ENCODE assay signal across 21 mouse cellular contexts in genomic region chr2:180105441-180106190, GRCm38 (mm10). TPM values are rescaled to one million over a fixed set of nuclear protein-coding genes. Genes with fewer than 3 reads are reported as not detected.
DNase-seq lines count a peak whose midpoint lies in the region; ATAC-seq lines count a peak whose summit lies in the region.
"Had no signal": no experiment of that assay in that cellular context is flagged by ENCODE, and none has a peak within 500 bp of the region (broad histone marks: within the 10 kb centered on the region; RNA-seq: fewer than 3 reads in every experiment).

No protein-coding gene starts in this region.

- ATAC-seq in hindbrain, embryonic 12.5 days (ENCODE audit: low FRiP score), result no peak
- no peak for ATAC-seq in hindbrain, embryonic 14.5 days (ENCODE audit: low FRiP score)
- ATAC-seq in neural tube, embryonic 12.5 days (ENCODE audit: low FRiP score, low read depth), result no peak
- 0 out of 2 replicates have a peak, but pooled peaks have one; percentile 10 for ATAC-seq in hindbrain, embryonic 15.5 days (ENCODE audit: low FRiP score, low read depth)
- ATAC-seq: forebrain, postnatal 0 days; lung, postnatal 0 days had no signal

- no peak overlapping the region for H3K27ac ChIP-seq in hindbrain, embryonic 12.5 days
- no peak overlapping the region for H3K27ac ChIP-seq in hindbrain, embryonic 14.5 days
- H3K27ac ChIP-seq in neural tube, embryonic 12.5 days, result no peak overlapping the region
- H3K27ac ChIP-seq in hindbrain, embryonic 15.5 days (replicated peaks), result no peak overlapping the region
- H3K27ac ChIP-seq: liver, embryonic 14.5 days; stomach, embryonic 15.5 days had no signal

- peak; percentile 60 for DNase-seq in cerebellum, adult 9-10 months
- DNase-seq in cerebellum, postnatal 4 days (ENCODE audit: low spot score in 2 of 2), result no peak
- no peak for DNase-seq in hindbrain, embryonic 14.5 days (ENCODE audit: low spot score)
- DNase-seq in neural tube, embryonic 10.5 days (ENCODE audit: extremely low spot score, low spot score), result no peak
- DNase-seq in thymus, postnatal 4 days, result no peak
- DNase-seq: cerebellum, adult 2 months; embryo, embryonic 11 days; forebrain, postnatal 0 days; gastrocnemius, postnatal 10 days; heart, postnatal 10 days; layer of hippocampus, postnatal 36 days; spleen, adult 18-20 months; thymus, postnatal 36 days had no signal

- H3K27me3 ChIP-seq in hindbrain, embryonic 12.5 days, result peaks cover 62% of the 10 kb centered on the region
- peaks cover 39% of the 10 kb centered on the region for H3K27me3 ChIP-seq in hindbrain, embryonic 14.5 days (ENCODE audit: control insufficient read depth, insufficient read depth, low read length)
- H3K27me3 ChIP-seq in neural tube, embryonic 12.5 days (replicated peaks), result peaks cover 57% of the 10 kb centered on the region
- H3K27me3 ChIP-seq in hindbrain, embryonic 15.5 days, result peaks cover 28% of the 10 kb centered on the region

- H3K4me2 ChIP-seq in hindbrain, embryonic 12.5 days (replicated peaks), result 0 out of 2 replicates have a peak overlapping the region, but pooled peaks have one; percentile 85
- H3K4me2 ChIP-seq in hindbrain, embryonic 14.5 days (replicated peaks), result no peak overlapping the region
- peak overlapping the region; percentile 98 for H3K4me2 ChIP-seq in neural tube, embryonic 12.5 days (replicated peaks)
- H3K4me2 ChIP-seq in hindbrain, embryonic 15.5 days, result no peak overlapping the region

- H3K4me3 ChIP-seq in hindbrain, embryonic 12.5 days, result peak overlapping the region; percentile 54; the same call in 1 of the 2 replicates
- H3K4me3 ChIP-seq in hindbrain, embryonic 14.5 days (replicated peaks; ENCODE audit: low read length), result no peak overlapping the region
- no peak overlapping the region for H3K4me3 ChIP-seq in neural tube, embryonic 12.5 days
- H3K4me3 ChIP-seq in hindbrain, embryonic 15.5 days, result no peak overlapping the region
- H3K4me3 ChIP-seq: megakaryocyte, embryonic 14.5 days; stomach, embryonic 15.5 days had no signal

- peaks cover 29% of the 10 kb centered on the region for H3K4me1 ChIP-seq in hindbrain, embryonic 12.5 days
- peaks cover 6% of the 10 kb centered on the region for H3K4me1 ChIP-seq in hindbrain, embryonic 14.5 days (replicated peaks; ENCODE audit: control insufficient read depth, insufficient read depth, low read length)
- H3K4me1 ChIP-seq in neural tube, embryonic 12.5 days, result peaks cover 32% of the 10 kb centered on the region
- peaks cover 22% of the 10 kb centered on the region for H3K4me1 ChIP-seq in hindbrain, embryonic 15.5 days (replicated peaks)

- H3K9me3 ChIP-seq in hindbrain, embryonic 12.5 days (replicated peaks), result no peaks in the 10 kb centered on the region
- no peaks in the 10 kb centered on the region for H3K9me3 ChIP-seq in hindbrain, embryonic 14.5 days (ENCODE audit: control insufficient read depth, low read length)
- H3K9me3 ChIP-seq in neural tube, embryonic 12.5 days, result no peaks in the 10 kb centered on the region
- H3K9me3 ChIP-seq in hindbrain, embryonic 15.5 days, result no peaks in the 10 kb centered on the region
- H3K9me3 ChIP-seq: G1E; megakaryocyte, embryonic 14.5 days; stomach, embryonic 15.5 days had no signal

- WGBS in hindbrain, embryonic 12.5 days, result 26% methylated on average over 8 of the region's 8 CpGs
- 29% methylated on average over 8 of the region's 8 CpGs for WGBS in hindbrain, embryonic 14.5 days
- 34% methylated on average over 8 of the region's 8 CpGs for WGBS in neural tube, embryonic 12.5 days
- 23% methylated on average over 8 of the region's 8 CpGs for WGBS in hindbrain, embryonic 15.5 days

- H3K36me3 ChIP-seq in hindbrain, embryonic 12.5 days, result no peaks in the 10 kb centered on the region
- H3K36me3 ChIP-seq in hindbrain, embryonic 14.5 days (replicated peaks; ENCODE audit: control insufficient read depth, insufficient read depth), result no peaks in the 10 kb centered on the region
- H3K36me3 ChIP-seq in neural tube, embryonic 12.5 days, result no peaks in the 10 kb centered on the region
- H3K36me3 ChIP-seq in hindbrain, embryonic 15.5 days, result no peaks in the 10 kb centered on the region
- H3K36me3 ChIP-seq: G1E; stomach, embryonic 15.5 days had no signal

- no peak overlapping the region for H3K9ac ChIP-seq in hindbrain, embryonic 12.5 days
- no peak overlapping the region for H3K9ac ChIP-seq in hindbrain, embryonic 14.5 days
- H3K9ac ChIP-seq in neural tube, embryonic 12.5 days, result no peak overlapping the region
- H3K9ac ChIP-seq in hindbrain, embryonic 15.5 days, result no peak overlapping the region
- H3K9ac ChIP-seq: forebrain, postnatal 0 days; liver, embryonic 14.5 days; stomach, embryonic 15.5 days had no signal

RNA-seq across cellular contexts. Expression of gene Hrh3, which starts 1.3 kb away (rescaled TPM):
- polyA plus RNA-seq in hindbrain, embryonic 12.5 days (2016; fragmentation: Nextera tagmentation; extraction: Ambion mirVana), result 4.1 and 4.2 TPM in 2 replicates
- 1.4 and 1.7 TPM in 2 replicates for polyA plus RNA-seq in hindbrain, embryonic 14.5 days (2014; fragmentation: Nextera tagmentation; extraction: Ambion mirVana)
- polyA plus RNA-seq in neural tube, embryonic 12.5 days (2016; fragmentation: Nextera tagmentation; extraction: Ambion mirVana), result 2.8 and 3.4 TPM in 2 replicates
- polyA plus RNA-seq in hindbrain, embryonic 15.5 days (2015; fragmentation: Nextera tagmentation; extraction: Ambion mirVana), result 2.0 and 2.6 TPM in 2 replicates
- polyA plus RNA-seq: G1E; liver, embryonic 14.5 days had no signal

RNA-seq across cellular contexts. Expression of gene Osbpl2, which starts 13.5 kb away (rescaled TPM):
- 52.2 and 53.8 TPM in 2 replicates for polyA plus RNA-seq in hindbrain, embryonic 12.5 days (2016; fragmentation: Nextera tagmentation; extraction: Ambion mirVana)
- 73.1 and 79.2 TPM in 2 replicates for polyA plus RNA-seq in hindbrain, embryonic 14.5 days (2014; fragmentation: Nextera tagmentation; extraction: Ambion mirVana)
- polyA plus RNA-seq in neural tube, embryonic 12.5 days (2016; fragmentation: Nextera tagmentation; extraction: Ambion mirVana), result 51.8 and 52.5 TPM in 2 replicates
- 71.0 and 72.7 TPM in 2 replicates for polyA plus RNA-seq in hindbrain, embryonic 15.5 days (2015; fragmentation: Nextera tagmentation; extraction: Ambion mirVana)

RNA-seq across cellular contexts. Expression of gene Mtg2, which starts 35.2 kb away (rescaled TPM):
- 30.0 and 31.4 TPM in 2 replicates for polyA plus RNA-seq in hindbrain, embryonic 12.5 days (2016; fragmentation: Nextera tagmentation; extraction: Ambion mirVana)
- polyA plus RNA-seq in hindbrain, embryonic 14.5 days (2014; fragmentation: Nextera tagmentation; extraction: Ambion mirVana), result 29.4 and 30.2 TPM in 2 replicates
- polyA plus RNA-seq in neural tube, embryonic 12.5 days (2016; fragmentation: Nextera tagmentation; extraction: Ambion mirVana), result 30.0 and 32.4 TPM in 2 replicates
- 30.3 and 34.8 TPM in 2 replicates for polyA plus RNA-seq in hindbrain, embryonic 15.5 days (2015; fragmentation: Nextera tagmentation; extraction: Ambion mirVana)

Comparison
In these comparisons a context has a peak if more than half of its experiments do, and no peak if none do; other contexts are left out.
1. H3K4me2 ChIP-seq: peak in hindbrain, embryonic 12.5 days (single experiment) and neural tube, embryonic 12.5 days (single experiment); none in hindbrain, embryonic 14.5 days (single experiment) and hindbrain, embryonic 15.5 days (single experiment).